Mouse (Mus musculus) megakaryocyte, embryonic 14.5 days (primary cell): ENCODE data around the gene Zfhx3.

Experiments used
- FLI1 ChIP-seq: IDR thresholded peaks from 2 replicates; pipeline ENCODE4 v1.6.1; 2012; ENCODE audit warnings: low read length, inconsistent platforms, mixed read lengths
- GATA1 ChIP-seq: IDR thresholded peaks from 3 replicates; pipeline ENCODE4 v1.6.1; 2012; ENCODE audit warnings: mixed read lengths, low read length, inconsistent platforms, borderline replicate concordance

GRCm38 (mm10) chr8:108419162-108419844 is 476.9 kb downstream of the Zfhx3 start:
- no peak for TF ChIP-seq FLI1
- TF ChIP-seq GATA1 = no peak
